Mouse (Mus musculus): ENCODE measurements around the gene Gm13277. TPM values are rescaled to one million over a fixed set of nuclear protein-coding genes. Genes with fewer than 3 reads are reported as not detected.

The Gm13277 gene
- total RNA-seq, 2 experiments from 2014 or later = not detected

Other genes starting within 250 kb of the Gm13277 start
- gene Ifna15, start 230.4 kb upstream of the Gm13277 start, total RNA-seq (2021) = not detected
- not detected for gene Ifna14, start 216.8 kb upstream of the Gm13277 start, total RNA-seq (2021)
- not detected for gene Ifna9, start 196.2 kb upstream of the Gm13277 start, total RNA-seq (2021)
- gene Ifna12, start 185.3 kb upstream of the Gm13277 start, total RNA-seq (2021) = not detected
- not detected for gene C87499, start 154.2 kb upstream of the Gm13277 start, total RNA-seq (2021)
- gene Ifna13, start 144.2 kb upstream of the Gm13277 start, total RNA-seq (2021) = not detected
- not detected for gene Ifna16, start 111.7 kb upstream of the Gm13277 start, total RNA-seq (2021)
- not detected for gene Ifna2, start 104.7 kb upstream of the Gm13277 start, total RNA-seq (2021)
- gene Ifnab, start 97.3 kb upstream of the Gm13277 start, total RNA-seq (2021) = not detected
- under 1 TPM in 1 of 2 experiments, not detected in 1; 0.41 TPM for gene Gm26566, start 66.8 kb upstream of the Gm13277 start, total RNA-seq (2021)
- 10 to 100 TPM; 51.0 to 57.1 TPM for gene Klhl9, start 66.2 kb upstream of the Gm13277 start, total RNA-seq (2021)
- gene Gm13271, start 33.8 kb upstream of the Gm13277 start, total RNA-seq (2021) = not detected
- not detected for gene Gm13283, start 28.5 kb upstream of the Gm13277 start, total RNA-seq (2021)
- gene Gm13290, start 14.8 kb upstream of the Gm13277 start, total RNA-seq (2021) = not detected
- not detected for gene Gm13289, start 11.7 kb upstream of the Gm13277 start, total RNA-seq (2021)
- not detected for gene Gm13272, start 8.8 kb upstream of the Gm13277 start, total RNA-seq (2021)
- not detected for gene Ifnz, start 6.5 kb upstream of the Gm13277 start, total RNA-seq (2021)
- not detected for gene Gm13276, start 2.9 kb upstream of the Gm13277 start, total RNA-seq (2021)
- gene Gm13278, start 2.9 kb downstream of the Gm13277 start, total RNA-seq (2021) = not detected
- not detected for gene Gm13275, start 5.9 kb downstream of the Gm13277 start, total RNA-seq (2021)
- not detected for gene Gm13279, start 8.8 kb downstream of the Gm13277 start, total RNA-seq (2021)
- gene Gm13285, start 11.0 kb downstream of the Gm13277 start, total RNA-seq (2021) = not detected
- not detected for gene Gm13287, start 14.6 kb downstream of the Gm13277 start, total RNA-seq (2021)
- not detected for gene Gm13288, start 16.9 kb downstream of the Gm13277 start, total RNA-seq (2021)
- gene Ifna7, start 27.6 kb downstream of the Gm13277 start, total RNA-seq (2021) = not detected
- gene Ifna11, start 31.3 kb downstream of the Gm13277 start, total RNA-seq (2021) = not detected
- not detected for gene Ifna6, start 38.8 kb downstream of the Gm13277 start, total RNA-seq (2021)
- gene Ifna5, start 46.9 kb downstream of the Gm13277 start, total RNA-seq (2021) = not detected
- not detected for gene Ifna4, start 53.2 kb downstream of the Gm13277 start, total RNA-seq (2021)
- not detected for gene Ifna1, start 61.5 kb downstream of the Gm13277 start, total RNA-seq (2021)
- not detected for gene Ifne, start 91.6 kb downstream of the Gm13277 start, total RNA-seq (2021)